Mouse (Mus musculus) skeletal muscle tissue, adult 2 months (tissue): Measurements from ENCODE around the gene Chd9.
A peak's percentile ranks its signal among the peaks of the same experiment; 100 is the strongest.
"Not testable (repeated sequence)": the region's sequence is repeated elsewhere in the genome, so short reads cannot be mapped to it uniquely, and the experiment has no call there.

Experiments used
- DNase-seq: peaks from one replicate; pipeline ENCODE4 v3.0.0-alpha.2; 2012; ENCODE audit warnings: low read depth, low spot score

Gene Chd9

GRCm38 (mm10) chr8:90907848-90908551 is 79.8 kb downstream of the Chd9 start:
- peak; percentile 95 for DNase-seq

GRCm38 (mm10) chr8:90908580-90909471 is 80.7 kb downstream of the Chd9 start:
- peak; percentile 39 for DNase-seq

GRCm38 (mm10) chr8:90923158-90923905 is 95.2 kb downstream of the Chd9 start:
- DNase-seq: no peak

- DNase-seq: no peak
Measured at GRCm38 (mm10) chr8:90928412-90928811, 100.3 kb downstream of the Chd9 start.

- not testable (repeated sequence) for DNase-seq
Measured at GRCm38 (mm10) chr8:90930125-90930524, 102.0 kb downstream of the Chd9 start.

GRCm38 (mm10) chr8:90932934-90933333 is 104.8 kb downstream of the Chd9 start:
- no peak for DNase-seq

- DNase-seq: no peak
Measured at GRCm38 (mm10) chr8:90934786-90935185, 106.6 kb downstream of the Chd9 start.

- no peak for DNase-seq
Measured at GRCm38 (mm10) chr8:90936840-90937239, 108.7 kb downstream of the Chd9 start.

- DNase-seq: no peak
Measured at GRCm38 (mm10) chr8:90938352-90938930, 110.3 kb downstream of the Chd9 start.

- no peak for DNase-seq
Measured at GRCm38 (mm10) chr8:90939867-90940266, 111.7 kb downstream of the Chd9 start.

- no peak for DNase-seq
Measured at GRCm38 (mm10) chr8:90943770-90944169, 115.6 kb downstream of the Chd9 start.

- DNase-seq: peak; percentile 73
Measured at GRCm38 (mm10) chr8:90954802-90955760, 126.9 kb downstream of the Chd9 start.

GRCm38 (mm10) chr8:90955761-90956136 is 127.6 kb downstream of the Chd9 start:
- DNase-seq: no peak

- no peak for DNase-seq
Measured at GRCm38 (mm10) chr8:90956390-90956789, 128.2 kb downstream of the Chd9 start.

GRCm38 (mm10) chr8:90957711-90958110 is 129.6 kb downstream of the Chd9 start:
- no peak for DNase-seq

GRCm38 (mm10) chr8:90959721-90960120 is 131.6 kb downstream of the Chd9 start:
- DNase-seq: no peak

- DNase-seq: peak; percentile 27
Measured at GRCm38 (mm10) chr8:90961603-90962002, 133.5 kb downstream of the Chd9 start.

GRCm38 (mm10) chr8:90964044-90964443 is 135.9 kb downstream of the Chd9 start:
- DNase-seq: no peak

- DNase-seq: no peak
Measured at GRCm38 (mm10) chr8:90965467-90966170, 137.5 kb downstream of the Chd9 start.

GRCm38 (mm10) chr8:90968307-90968706 is 140.2 kb downstream of the Chd9 start:
- DNase-seq: no peak
